Mouse (Mus musculus) cerebellum, adult 9-10 months (tissue): ENCODE data around the gene Gm4847.

Experiments
- DNase-seq: peaks from one replicate; pipeline ENCODE4 v3.0.0; 2022

Gm4847 gene

DNA sequence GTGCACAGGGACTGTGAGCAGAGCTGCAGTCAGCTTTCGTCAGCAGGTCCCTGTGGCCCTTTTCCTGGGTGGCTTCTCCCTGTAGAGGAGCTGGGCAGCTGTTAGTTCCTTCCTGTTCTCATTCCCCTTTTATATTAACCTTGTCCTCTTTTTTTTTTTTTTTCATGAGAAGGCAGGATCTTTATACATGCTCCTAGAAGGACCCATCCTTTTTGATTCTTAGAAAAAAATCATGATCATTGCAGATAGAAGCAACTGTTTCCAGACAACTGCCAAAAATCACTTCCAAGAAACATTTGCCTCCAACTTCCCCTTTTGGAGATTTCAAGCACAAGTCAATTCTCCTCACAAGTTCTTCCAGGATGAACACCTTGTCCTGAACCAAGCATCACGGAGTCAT is at the start of gene Gm4847:
Gm4847 (minus strand) TSS at position 101 of the 400 bp plus-strand sequence.
- DNase-seq, result no peak

- no peak for DNase-seq
These were observed 34.3 kb upstream of the Gm4847 start, which contains the start of gene Fmo9 for GRCm38 (mm10) chr1:166681745-166682144. Gene Fmo9 (minus strand): TSS chr1:166681845.

DNA sequence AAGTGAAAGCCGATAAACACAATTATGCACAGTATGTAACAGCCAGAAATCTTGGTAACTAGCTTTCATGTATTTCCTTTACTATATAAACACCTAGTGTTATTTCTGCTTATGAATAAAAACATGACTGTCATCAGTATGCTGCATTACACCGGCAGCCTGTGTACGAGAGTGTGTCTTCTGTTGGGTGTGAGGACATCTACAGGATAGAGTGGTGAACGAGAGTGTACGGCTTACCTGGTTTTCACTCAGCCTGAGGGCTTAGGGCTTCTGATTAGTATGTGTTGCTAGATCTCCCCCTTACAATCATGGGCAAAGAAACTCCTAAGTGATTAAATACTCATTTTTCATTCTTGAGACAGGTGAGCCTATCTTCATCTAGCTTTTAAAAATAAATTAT is 21.8 kb upstream of the Gm4847 start:
- DNase-seq, result no peak

- DNase-seq, result no peak
These were observed 13.3 kb upstream of the Gm4847 start for GRCm38 (mm10) chr1:166660800-166661199.
